Mouse (Mus musculus) natural killer cell, adult 2 months (primary cell): ENCODE data around the gene Stx18.

Experiments used
- DNase-seq, 2 experiments: peaks; one replicate each; pipeline ENCODE4 v3.0.0; 2022; ENCODE audit warnings: low spot score in 2 of 2

Stx18 gene

DNA sequence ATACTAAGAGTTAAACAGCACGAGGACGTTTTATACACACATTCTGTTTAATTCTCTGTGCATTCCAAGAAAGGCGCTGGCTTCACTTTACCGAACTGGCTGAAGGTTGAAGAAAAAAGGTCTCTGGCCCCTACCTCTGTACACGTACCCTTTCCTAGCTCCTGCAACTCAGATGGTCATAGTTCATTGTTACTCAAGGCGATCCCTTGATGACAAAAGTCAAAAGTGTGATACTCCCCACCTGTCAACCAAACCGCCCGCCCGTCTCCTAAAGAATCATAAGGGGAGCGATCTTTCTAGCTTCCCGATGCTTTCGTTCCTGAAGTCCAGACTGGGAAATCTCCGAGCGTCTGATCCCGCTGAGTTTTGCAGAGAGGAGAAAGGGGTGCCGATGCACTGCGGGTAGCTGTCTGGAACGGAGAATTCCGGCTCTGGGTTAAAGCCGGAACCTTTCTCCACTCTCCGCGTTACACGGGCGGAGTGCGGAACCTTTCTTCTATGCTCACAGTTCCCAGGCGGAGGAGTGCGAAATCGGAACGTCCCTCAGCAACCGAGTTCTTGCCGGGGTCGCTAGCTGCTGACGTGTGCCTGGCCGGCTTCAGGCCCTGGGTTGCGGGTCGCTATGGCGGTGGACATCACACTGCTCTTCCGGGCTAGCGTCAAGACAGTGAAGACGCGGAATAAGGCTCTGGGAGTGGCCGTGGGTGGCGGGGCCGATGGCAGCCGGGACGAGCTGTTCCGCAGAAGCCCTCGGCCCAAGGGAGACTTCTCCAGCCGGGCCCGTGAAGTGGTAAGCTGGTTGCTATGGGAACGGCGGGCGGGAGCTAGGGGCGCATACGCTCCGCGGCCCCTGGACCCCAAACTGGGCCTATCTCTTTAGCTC is at the start of gene Stx18:
TSS of gene Stx18 (plus strand) at position 33 of the 883 bp plus-strand sequence.
- DNase-seq: peak; percentile 74 to 76

DNA sequence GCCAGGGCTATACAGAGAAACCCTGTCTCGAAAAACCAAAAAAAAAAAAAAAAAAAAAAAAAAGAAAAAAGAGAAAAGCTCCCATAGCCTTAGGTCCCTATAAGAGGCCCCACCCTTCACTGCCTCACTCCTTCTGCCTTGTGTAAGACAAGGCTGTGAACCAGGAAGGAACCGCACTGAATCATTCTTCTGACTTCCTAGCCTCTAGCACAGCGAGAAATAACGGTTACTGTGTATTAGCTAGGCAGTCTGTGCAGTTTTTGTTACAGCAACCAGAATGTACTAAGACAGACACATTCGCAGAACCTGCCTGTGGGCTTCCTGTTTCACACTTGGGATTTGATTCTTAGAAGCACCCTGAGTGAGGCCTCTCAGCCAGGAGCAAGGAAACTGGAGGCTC is 46.2 kb upstream of the Stx18 start:
- no peak for DNase-seq

DNA sequence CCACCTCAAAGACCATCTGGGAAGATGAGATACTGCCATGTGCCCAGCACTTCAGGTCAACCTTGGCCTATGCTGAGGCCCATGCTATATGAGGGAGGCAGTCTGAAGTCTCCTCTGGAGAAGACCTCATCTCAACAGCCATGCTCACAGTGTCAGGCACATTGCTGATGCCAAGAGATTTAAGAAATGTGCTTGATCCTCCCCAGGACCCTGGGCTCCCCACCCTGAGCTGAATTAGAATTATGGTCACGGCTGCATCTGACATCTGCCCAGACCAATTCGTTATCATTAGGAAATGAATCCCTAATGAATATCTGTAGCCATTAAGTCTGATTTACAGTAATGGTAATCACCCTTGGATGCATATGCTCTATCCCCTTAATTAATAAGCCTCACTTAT is 39.7 kb upstream of the Stx18 start:
- no peak for DNase-seq

DNA sequence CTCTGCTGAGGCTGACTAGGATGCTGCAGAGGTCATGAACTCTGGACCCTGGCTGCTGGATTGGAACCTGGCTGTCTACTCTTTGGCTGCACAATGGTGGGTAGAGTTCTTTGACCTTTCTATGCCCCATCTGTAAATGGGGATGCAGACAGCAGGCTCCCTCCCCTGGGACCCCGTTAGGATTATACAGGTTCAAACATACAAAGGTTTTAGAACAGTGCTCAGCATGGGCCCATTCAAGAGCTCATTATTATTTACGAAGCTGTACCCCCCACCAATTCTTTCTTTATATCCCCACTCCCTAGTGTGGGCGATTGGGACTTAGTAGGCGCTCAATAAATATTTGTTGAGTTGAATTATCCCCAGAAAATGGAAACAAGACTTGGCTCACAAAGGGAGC is 36.0 kb upstream of the Stx18 start:
- DNase-seq: no peak

DNA sequence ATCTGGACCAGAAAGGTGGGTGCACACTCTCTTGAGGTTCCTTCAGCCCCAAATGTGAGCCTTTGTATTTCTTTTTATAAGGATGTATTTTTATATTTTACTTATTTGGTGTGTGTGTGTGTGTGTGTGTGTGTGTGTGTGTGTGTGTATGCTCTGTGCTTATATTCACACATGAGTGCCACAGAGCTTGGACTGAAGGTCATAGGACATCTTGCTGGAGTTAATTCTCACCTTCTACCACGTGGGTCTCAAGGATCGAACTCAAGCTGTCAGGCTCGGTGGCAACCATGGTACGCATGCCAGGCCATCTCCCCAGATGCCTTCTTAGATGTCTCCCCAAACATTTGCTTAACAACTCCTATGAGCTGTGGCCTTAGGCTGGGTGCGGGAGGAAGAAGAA is 33.8 kb upstream of the Stx18 start:
- no peak for DNase-seq

DNA sequence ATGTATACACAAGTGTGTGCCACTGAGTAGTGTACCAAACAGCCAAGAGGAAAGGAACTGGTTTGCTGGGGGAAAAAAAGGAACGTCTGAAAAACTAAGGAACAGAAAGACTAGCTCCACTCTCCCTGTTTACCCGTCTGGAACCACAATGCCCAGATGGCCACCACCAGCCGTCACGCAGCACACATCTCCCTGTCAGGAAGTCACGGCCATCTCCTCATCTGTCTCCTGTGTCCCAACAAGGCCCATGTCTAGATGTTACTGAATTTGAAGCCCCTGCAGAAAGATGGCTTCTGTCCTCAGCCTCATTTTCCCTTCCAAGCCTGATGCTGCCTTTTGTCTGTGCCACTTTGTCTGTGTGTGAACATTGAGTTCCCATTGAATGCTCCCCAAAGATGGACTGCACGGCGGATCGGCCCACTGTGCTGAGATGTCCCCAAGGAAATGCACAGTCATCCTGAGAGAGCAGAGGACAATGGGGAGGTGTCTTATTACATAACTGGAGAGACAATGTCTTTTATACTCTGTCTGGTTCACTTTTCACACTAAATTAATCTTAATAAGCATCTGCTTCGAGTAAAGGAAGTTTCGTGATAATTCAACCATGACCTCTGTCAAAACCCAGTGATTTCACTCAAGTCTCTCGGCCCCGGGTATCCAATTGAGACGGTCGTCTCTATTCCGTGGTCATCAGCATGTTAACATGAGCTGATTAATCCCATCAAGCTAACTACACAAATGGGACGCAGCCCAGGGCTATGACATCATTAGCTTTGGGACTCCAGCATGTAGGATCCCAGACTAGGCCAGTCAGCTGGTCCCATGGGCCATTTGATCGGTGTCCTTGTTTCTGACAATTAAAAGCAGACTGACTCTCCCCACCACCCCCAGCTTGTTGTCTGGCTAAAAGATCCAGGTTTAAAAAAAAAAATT is 31.9 kb upstream of the Stx18 start:
- no peak for DNase-seq

DNA sequence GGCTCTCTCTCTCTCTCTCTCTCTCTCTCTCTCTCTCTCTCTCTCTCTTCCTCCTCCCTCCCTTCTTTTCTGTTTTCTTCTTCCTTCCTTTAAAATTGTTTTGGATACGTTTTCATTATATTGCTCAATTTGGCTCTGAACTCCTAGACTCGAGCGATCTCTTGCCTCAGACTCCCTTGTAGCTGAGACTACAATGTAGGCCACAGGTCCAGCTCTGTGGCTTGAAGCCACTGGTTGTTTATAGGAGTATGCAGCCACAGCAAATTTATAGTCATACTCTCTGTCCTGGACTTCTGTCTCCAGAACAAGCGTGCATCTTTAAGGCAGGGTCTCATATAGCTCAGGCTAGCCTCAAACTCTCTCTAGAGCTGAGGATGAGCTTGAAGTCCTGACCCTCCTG is 29.5 kb upstream of the Stx18 start:
- no peak for DNase-seq

DNA sequence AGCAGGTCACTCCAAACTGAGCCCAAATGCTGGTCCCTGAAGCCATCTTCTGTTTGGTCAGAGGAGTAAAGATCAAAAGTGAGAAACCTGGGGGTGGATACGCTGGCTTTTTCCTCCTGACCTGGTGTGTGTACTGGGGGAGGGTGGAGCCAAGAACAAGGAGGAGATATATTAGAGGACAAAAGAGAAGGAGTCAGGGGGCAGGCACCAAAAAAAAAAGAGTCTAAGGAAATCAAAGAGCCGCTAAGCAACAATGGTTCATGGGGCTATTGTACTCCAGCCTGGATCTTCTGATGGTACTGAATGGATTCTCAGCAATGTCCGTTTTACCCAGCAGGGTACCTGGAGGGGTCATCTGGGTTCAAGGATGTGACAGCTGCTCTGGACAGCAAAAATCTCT is 23.6 kb upstream of the Stx18 start:
- no peak for DNase-seq

DNA sequence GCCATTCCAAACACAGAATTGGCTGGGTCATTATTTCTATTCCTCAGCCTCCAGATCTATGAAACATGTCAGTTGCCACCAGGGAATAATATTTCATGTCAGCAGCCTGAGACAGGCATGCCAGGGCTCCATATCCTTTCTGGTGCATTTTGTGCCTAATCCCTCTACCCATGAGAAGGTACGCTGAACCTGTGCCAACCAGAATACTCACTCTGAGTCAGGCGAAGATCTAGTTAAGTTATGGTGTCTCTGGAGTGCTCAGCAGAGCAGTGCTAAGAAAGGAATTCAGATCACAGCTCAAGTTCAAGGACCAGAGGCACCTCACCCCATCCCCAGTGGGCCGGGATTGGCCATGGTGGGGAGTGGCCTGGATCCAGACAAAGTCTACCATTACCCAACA is 21.6 kb upstream of the Stx18 start:
- DNase-seq: no peak

DNA sequence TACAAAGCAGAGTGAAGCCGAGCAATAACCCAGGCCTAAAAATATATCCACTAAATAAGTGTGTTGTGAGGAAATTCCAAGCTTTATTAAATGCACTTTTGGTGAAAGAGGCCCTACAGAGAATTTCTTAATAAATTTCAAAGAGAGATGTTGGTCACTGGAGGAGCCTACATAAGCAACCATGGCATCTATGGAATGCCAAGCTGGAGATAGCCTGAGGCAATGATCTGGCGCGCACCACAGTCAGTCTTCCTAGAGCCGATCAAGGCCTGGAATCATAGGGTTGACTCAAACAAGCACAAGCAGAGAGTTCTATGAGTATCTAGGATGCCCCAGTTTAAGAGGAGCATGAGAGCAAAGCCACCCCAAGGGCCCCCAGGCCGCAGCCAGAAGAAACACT is 10.9 kb upstream of the Stx18 start:
- no peak for DNase-seq

DNA sequence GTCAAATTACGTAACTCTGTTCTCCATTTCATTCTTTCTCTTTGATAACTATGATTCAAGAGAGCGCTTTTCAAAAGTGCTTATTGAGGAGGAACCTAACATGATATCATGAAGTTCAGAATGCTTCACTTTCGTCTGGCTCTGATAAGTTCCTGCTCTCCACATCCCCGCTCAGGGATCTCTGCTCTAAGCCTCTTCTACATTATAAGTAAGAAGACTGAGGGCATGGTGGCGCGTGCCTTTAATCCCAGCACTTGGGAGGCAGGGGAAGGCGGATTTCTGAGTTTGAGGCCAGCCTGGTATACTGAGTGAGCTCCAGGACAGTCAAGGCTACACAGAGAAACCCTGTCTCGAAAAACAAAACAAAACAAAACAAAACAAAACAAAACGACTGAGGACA is 268 bp upstream of the Stx18 start:
- no peak for DNase-seq

DNA sequence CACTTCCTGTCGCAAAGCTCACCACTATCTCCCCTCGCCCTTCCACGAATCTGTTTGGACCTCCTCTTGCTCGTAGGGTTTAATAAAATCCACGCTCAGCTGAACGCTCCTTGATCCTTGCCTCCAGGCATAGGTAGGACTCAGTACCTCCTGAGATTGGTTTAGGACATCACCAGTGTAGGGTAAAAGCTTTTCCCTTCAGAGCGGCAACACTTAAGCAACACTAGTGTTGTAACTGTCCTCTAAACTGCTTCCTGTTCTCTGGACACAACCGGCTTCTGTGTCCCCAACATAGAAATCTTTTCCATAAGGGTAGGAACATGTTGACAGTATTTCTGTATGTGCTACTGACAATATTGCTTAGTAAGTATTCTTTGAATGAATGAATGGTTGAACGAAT is 1.3 kb downstream of the Stx18 start:
- no peak for DNase-seq

DNA sequence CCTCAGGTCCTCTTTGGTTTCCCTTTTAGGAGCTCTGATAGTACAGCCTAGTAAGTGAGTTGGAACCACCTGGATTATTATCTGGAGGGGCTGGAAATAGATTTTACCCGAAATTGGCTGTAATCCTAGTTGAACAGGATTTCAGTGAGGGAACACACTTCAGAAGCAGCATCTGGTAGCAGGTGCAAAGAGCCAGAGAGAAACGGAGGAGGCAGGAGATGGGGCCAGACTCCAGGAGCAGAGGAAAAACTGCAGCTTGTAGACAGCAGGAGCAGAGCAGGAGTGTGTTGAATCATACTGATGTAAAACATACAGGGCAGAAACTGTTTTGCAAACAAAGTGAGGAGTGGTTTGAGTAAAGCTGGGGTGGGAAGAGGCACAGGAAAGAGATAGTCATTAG is 6.4 kb downstream of the Stx18 start:
- no peak for DNase-seq

DNA sequence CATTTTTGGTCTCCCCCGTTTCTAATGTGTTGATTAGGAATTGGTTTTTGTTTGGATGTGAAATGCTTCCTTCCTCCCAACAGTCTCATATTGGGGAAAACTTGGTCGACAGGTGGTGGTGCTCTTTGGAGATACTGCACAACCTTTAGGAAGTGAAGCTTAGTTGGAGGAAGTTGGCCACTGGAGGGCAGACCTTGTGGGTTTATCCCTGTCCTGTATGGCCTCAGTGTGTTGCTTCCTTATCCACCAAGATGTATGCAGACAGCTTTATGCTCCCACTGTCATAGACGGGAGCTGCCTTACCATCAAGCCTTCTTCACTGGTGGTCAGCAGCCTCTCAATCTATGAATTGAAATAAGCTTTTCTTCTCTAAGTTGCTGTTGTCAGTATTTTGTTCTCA is 9.6 kb downstream of the Stx18 start:
- DNase-seq: no peak

DNA sequence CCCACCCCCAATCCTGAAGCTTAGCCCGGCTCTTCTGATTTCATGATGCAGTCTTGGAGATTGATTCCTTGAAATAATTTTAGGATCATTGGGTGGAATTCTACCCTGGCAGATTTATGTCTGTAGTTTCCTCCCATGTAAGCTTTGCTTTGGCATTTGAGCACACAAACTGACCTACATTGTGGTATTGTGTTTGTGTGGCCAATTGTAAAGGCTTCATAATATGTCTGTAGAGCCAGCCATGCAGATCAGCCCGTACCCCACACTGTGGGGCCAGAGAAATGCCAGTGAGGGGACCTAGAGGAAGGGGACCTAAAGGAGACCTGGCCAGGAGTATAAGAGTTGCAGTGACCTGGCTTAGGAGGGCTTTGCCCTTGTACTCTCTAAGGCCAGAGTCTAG is 22.5 kb downstream of the Stx18 start:
- DNase-seq: no peak

DNA sequence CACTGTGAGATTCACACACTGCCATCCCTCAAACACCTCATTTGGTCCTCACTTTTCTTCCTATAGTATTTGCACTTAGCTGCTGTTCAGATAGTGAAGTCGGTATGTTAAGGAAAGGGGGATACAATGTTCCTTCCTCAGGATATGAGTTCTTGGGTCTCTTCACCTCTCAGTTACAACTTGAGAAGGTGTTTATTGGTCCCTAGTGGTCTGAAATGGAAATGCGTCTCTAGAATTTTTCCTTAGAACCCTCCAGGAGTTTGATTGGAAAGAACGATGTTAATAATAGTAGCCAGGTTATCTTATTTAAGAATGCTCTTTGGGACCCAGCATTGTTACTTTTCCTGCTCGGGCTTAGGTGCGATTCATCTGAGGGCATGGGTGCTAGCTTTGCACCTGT is 24.2 kb downstream of the Stx18 start:
- no peak for DNase-seq

DNA sequence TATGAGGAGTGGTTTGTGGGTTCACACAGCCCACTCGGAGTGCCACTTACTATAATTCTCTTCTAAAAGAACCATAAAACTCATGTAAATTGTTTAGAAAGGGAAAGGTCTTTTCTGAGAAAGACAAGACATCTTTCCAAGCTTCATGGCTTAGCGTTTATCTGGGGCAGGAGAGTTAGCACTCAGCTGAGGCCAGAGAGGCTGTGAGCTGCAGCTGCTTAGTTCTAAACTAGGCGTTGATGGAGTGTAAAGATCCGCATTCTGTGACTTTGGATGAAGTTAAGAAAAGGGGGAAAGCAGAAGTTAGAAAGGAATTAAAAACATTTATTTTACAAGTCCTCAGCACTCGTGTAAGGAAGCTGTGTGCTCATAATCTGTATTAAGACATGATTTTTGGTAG is 24.8 kb downstream of the Stx18 start:
- DNase-seq: no peak

DNA sequence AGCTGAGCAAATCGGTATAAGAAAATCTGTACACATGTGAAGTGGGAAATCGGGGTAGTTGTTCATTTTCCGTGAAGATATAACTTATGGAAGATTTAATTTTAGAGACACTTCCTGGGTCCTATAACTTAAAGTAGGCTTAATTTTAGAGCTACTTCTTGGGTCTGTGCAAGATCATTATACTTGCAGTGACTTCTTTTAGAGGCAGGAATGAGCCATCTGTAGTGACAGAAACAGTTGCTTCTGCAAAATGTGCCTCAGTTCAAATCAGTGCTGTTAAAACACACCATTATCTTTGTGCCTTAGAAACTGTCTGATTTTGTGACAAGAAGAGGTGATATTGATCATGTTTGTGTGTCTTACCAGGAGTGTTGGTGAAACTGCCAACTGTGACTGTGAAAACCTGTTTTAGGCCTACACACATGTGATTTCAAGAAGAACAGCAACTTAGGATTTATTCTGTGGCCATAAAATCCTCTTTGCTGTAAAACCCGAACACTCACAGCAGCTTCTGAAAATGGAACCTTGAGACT is 25.6 kb downstream of the Stx18 start:
- DNase-seq: no peak

DNA sequence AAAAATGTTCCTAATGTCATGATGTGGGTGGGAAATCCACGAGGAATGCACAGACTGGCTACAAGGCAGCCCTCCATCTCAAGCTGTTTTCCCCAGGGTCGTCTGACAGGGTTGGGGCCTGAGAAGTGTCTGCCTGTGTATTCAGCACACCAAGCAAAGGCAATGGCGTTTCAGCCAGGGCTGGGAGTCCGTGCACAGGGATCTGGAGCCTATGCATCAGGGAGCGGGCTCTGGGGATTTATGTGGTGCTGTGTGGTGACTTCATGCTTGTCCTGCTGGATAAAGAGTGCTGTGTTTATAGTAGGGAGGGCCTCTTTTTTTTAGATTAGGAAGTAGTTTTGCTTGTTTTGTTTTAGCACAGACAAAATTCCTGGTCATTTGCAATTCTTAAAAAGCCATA is 26.2 kb downstream of the Stx18 start:
- DNase-seq: no peak

DNA sequence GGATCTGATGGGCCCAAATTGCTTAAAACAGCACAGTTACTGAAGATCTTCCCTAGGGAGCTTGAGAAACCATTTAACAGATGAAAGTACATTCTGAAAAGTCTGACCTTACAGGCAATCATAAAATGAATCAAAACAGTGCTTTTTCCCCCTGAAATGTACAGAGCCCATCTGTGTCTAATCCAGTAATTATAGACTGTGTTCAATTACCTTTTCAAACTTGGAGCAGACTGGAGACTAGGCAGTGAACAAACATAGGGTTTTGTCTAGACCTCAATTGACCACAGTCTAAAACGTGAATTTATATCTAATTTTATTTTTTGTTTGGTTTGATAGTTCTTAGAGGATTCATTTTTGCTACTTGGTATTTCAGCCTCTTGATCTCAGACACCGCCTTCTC is 26.9 kb downstream of the Stx18 start:
- no peak for DNase-seq

DNA sequence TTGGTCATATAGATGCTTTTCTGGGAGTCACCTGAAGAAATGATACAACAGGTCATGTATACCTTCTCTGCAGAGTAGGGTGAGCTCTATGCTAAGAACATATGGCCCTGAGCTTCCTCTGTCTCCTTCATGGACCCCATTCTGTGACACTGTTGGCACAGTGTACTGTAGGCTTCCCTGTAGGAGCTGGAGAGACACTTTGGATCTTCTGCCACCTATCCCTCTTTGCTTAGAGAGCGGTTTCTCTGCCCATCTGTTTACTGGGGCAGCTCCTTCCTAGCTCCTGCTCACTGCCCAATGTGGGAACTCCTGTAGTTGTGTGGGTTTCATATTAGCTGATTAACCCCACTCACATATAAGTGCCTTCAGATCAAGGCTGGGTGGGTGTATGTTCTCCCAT is 28.1 kb downstream of the Stx18 start:
- DNase-seq: no peak

DNA sequence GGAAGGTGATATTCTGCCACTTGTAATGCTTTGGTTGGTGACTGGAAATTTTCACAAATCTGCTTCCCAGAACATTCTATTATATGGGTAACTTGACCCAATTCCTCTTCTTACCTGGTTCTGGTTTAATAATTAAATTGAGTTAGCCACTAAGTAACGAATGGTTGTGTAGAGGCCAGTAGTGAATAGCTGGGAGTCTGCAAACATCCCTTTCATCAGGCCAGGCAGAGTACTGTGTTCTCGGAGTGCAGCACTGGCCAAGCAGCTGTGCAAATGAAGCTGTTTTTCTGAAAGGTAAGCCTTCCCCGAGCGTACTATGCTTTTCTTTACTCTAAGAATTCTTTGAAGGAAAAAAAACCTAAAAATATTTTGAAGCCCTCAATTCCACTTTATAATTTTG is 37.8 kb downstream of the Stx18 start:
- no peak for DNase-seq

DNA sequence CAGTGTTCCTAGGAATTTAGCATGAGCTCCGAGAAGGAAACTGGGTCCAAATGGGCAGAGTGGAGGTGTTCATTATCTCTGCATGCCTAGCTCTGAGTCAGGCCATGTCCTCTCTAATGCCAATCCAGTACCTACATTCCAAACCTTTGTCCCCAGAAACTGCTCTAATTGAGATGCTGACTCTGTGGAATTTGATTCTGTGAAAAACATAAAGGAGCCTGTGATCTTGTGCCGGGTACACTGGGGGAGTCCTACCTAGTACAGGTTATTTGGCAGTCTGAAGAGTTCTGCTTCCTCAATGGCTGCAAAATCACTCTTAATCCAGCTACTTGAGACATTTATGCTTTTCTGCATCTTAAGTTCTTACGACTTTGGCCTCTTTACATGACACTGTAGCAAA is 40.0 kb downstream of the Stx18 start:
- DNase-seq: no peak
